Mouse (Mus musculus) brain, embryonic 14.5 days (tissue): ENCODE data around the gene Hspa12a.

Experiments
- CTCF ChIP-seq: fragments of 200-500 bp; IDR thresholded peaks from 2 replicates; pipeline ENCODE4 v1.5.1; 2012; ENCODE audit warnings: inconsistent platforms, mild to moderate bottlenecking, moderate library complexity, borderline replicate concordance; ENCODE audit not compliant: insufficient read depth, insufficient read length; ENCODE audit errors: extremely low read depth
- POLR2A ChIP-seq: fragments of 200-500 bp; IDR thresholded peaks from 2 replicates; pipeline ENCODE4 v1.6.1; 2012; ENCODE audit warnings: mild to moderate bottlenecking, inconsistent platforms, borderline replicate concordance; ENCODE audit not compliant: poor library complexity, insufficient read depth, insufficient read length, severe bottlenecking; ENCODE audit errors: extremely low read depth

- TF ChIP-seq CTCF (no peak; the same call in 1 of the 2 replicates), POLR2A (no peak)
Observed at GRCm38 (mm10) chr19:58918597-58918996, 24.9 kb downstream of the Hspa12a start.
